Mouse (Mus musculus): ENCODE measurements around the gene Fmnl2. TPM values are rescaled to one million over a fixed set of nuclear protein-coding genes. Genes with fewer than 3 reads are reported as not detected.
A peak's percentile ranks its signal among the peaks of the same experiment; 100 is the strongest.

Gene Fmnl2
- polyA plus RNA-seq, 1 experiment from 2014 or later: 11.2 TPM

DNA sequence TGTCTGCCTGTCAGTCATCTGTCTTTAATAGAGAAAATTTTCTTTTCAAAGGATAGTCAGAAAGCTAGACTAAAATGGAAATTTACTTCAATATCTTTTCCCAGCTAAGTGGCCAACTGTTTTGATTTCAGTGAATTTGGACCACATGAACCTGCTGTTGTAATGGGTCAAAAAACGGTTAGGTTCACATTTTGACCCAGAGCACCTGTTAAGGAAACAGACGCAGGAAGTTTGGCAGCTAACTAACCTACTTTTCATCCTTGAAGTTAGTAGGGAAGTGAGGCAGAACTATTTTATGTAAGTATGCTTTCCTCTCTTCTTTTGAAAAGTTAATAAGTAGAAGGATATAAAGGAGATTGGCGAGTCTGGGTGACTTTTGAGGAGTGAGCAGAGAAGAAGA is 69.7 kb downstream of the Fmnl2 start:
- H3K9me3 ChIP-seq (ENCODE audit: control insufficient read depth, low read length): no peaks in the 10 kb centered on the region
- ATAC-seq (ENCODE audit: insufficient number of reproducible peaks, low FRiP score, low TSS enrichment, low read depth): no peak
- H3K4me1 ChIP-seq (ENCODE audit: control insufficient read depth, insufficient read depth, low read length): peaks cover 10% of the 10 kb centered on the region
- 39% methylated on average over 3 of the region's 3 CpGs for WGBS
- H3K27ac ChIP-seq (replicated peaks; ENCODE audit: low read depth, low read length): no peak overlapping the region
- H3K4me3 ChIP-seq (ENCODE audit: low read depth, low read length): no peak overlapping the region
- H3K27me3 ChIP-seq (ENCODE audit: control insufficient read depth, insufficient read depth, low read length): no peaks in the 10 kb centered on the region
- H3K9ac ChIP-seq (ENCODE audit: low read length): no peak overlapping the region
- no peaks in the 10 kb centered on the region for H3K36me3 ChIP-seq (ENCODE audit: control insufficient read depth, insufficient read depth, low read length)
- no peak overlapping the region for H3K4me2 ChIP-seq (ENCODE audit: low read depth, severe bottlenecking)
- no peak for DNase-seq (ENCODE audit: low spot score)

DNA sequence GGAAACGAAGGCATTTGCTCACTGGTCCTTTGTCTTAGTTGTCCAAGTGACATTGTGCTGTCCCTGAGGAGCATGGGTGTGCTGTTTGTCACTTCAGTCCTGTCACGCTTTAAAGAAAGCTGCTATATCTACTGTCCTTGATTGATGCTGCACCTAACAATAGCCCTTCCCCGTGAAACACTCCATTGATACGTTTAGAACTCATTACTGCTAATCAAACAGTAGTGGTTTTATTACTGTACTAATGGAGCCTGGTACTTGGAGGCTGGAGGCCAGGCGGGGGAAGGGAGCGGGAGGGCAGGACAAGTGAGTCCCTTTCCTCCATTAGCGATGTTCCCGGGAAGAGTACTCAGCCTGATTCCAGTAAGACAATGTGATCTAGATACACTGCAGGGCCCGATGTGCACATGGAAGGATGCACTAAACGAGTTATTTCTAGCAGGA is 70.2 kb downstream of the Fmnl2 start:
- Histone ChIP-seq H3K27me3 (ENCODE audit: control insufficient read depth, insufficient read depth, low read length) (no peaks in the 10 kb centered on the region), H3K4me3 (ENCODE audit: low read depth, low read length) (no peak overlapping the region), H3K9ac (ENCODE audit: low read length) (no peak overlapping the region), H3K36me3 (ENCODE audit: control insufficient read depth, insufficient read depth, low read length) (no peaks in the 10 kb centered on the region), H3K4me2 (ENCODE audit: low read depth, severe bottlenecking) (no peak overlapping the region), H3K27ac (replicated peaks; ENCODE audit: low read depth, low read length) (no peak overlapping the region), H3K4me1 (ENCODE audit: control insufficient read depth, insufficient read depth, low read length) (peaks cover 10% of the 10 kb centered on the region), H3K9me3 (ENCODE audit: control insufficient read depth, low read length) (no peaks in the 10 kb centered on the region)
- DNase-seq (ENCODE audit: low spot score) (no peak), ATAC-seq (ENCODE audit: insufficient number of reproducible peaks, low FRiP score, low TSS enrichment, low read depth) (no peak)
- WGBS: 27% methylated on average over 10 of the region's 10 CpGs

DNA sequence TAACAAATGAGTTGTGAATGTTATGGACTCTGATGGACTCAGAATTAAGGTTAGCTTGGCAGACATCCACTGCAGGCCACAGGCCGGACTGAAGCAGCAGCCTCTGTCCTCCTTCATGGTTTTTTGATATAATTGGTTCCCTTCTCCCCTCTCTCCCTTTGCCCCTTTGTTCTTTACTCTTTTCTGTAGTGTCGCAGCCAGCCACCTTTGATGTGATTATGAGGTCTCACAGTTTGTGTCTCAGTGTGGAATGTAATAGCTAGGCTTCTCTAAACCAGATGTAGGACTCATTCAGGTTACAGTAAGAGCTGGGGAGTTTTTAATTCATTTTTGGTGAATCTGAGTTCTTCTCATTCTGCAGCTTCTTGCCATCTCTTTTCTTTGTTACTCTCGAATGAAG is 70.7 kb downstream of the Fmnl2 start:
- Histone ChIP-seq H3K36me3 (ENCODE audit: control insufficient read depth, insufficient read depth, low read length) (no peaks in the 10 kb centered on the region), H3K4me2 (ENCODE audit: low read depth, severe bottlenecking) (no peak overlapping the region), H3K27me3 (ENCODE audit: control insufficient read depth, insufficient read depth, low read length) (no peaks in the 10 kb centered on the region), H3K9ac (ENCODE audit: low read length) (no peak overlapping the region), H3K4me3 (ENCODE audit: low read depth, low read length) (no peak overlapping the region), H3K9me3 (ENCODE audit: control insufficient read depth, low read length) (no peaks in the 10 kb centered on the region), H3K27ac (replicated peaks; ENCODE audit: low read depth, low read length) (no peak overlapping the region), H3K4me1 (ENCODE audit: control insufficient read depth, insufficient read depth, low read length) (peaks cover 10% of the 10 kb centered on the region)
- ATAC-seq (ENCODE audit: insufficient number of reproducible peaks, low FRiP score, low TSS enrichment, low read depth) (no peak), DNase-seq (ENCODE audit: low spot score) (no peak)
- 36% methylated on average over 3 of the region's 3 CpGs for WGBS

DNA sequence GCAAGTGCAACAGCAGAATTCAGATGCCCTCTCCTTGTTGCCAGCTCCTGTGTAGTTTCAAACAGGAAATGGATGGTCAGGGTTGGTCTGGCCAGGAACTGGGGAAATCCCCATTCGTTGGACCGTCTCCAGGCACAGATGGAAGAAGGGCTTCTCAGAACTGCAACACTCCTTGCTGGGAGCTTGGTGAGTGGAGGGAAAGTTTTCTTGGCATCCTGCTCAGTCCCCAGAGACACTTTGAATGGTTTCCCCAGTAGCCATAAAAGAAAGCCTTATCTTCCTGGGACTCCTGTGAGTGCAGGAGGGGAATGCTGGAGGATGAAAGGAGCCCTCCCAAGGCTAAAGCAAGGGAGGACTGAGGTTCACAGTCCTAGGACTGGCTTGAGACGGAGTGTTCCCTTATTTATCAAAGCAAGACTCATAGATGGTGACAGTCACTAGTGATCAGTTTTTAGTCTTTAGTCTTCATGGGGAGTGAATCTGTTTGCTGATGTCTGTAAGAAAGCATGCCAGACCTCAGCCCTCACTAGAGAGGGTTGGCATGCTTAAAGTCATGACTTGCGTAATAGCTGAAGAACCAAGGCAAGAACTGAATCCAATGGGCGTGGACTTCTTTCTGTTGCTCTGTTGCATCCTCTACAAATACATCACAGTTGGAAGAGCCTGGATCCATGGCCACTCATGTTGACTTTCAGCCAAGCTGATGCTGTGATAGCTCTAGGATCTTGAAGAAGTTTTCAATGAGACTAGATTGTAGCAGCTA is 72.6 kb downstream of the Fmnl2 start:
- no peaks in the 10 kb centered on the region for H3K27me3 ChIP-seq (ENCODE audit: control insufficient read depth, insufficient read depth, low read length)
- H3K9ac ChIP-seq (ENCODE audit: low read length): no peak overlapping the region
- no peak for DNase-seq (ENCODE audit: low spot score)
- H3K4me2 ChIP-seq (ENCODE audit: low read depth, severe bottlenecking): no peak overlapping the region
- H3K36me3 ChIP-seq (ENCODE audit: control insufficient read depth, insufficient read depth, low read length): no peaks in the 10 kb centered on the region
- peaks cover 10% of the 10 kb centered on the region for H3K4me1 ChIP-seq (ENCODE audit: control insufficient read depth, insufficient read depth, low read length)
- WGBS: 87% methylated on average over 5 of the region's 5 CpGs
- H3K4me3 ChIP-seq (ENCODE audit: low read depth, low read length): no peak overlapping the region
- no peak for ATAC-seq (ENCODE audit: insufficient number of reproducible peaks, low FRiP score, low TSS enrichment, low read depth)
- H3K9me3 ChIP-seq (ENCODE audit: control insufficient read depth, low read length): no peaks in the 10 kb centered on the region
- no peak overlapping the region for H3K27ac ChIP-seq (replicated peaks; ENCODE audit: low read depth, low read length)

DNA sequence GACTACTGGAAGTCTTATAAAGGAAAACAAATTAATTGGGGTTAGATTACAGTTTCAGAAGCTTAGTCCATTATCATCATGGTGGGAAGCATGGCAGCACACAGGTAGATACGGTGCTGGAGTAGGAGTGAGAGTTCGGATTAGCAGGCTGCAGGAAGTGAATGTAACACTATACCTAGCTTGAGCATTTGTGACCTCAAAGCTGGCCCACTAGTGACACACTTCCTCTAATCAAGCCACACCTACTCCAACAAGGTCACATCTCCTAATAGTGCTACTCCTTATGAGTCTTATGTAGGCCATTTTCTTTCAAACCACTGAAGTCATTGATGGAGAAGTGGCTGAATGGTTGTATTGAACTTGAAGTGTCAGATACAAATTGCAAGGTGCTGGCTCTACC is 73.7 kb downstream of the Fmnl2 start:
- no peaks in the 10 kb centered on the region for H3K36me3 ChIP-seq (ENCODE audit: control insufficient read depth, insufficient read depth, low read length)
- H3K4me3 ChIP-seq (ENCODE audit: low read depth, low read length): no peak overlapping the region
- no peak overlapping the region for H3K4me2 ChIP-seq (ENCODE audit: low read depth, severe bottlenecking)
- no peak overlapping the region for H3K27ac ChIP-seq (replicated peaks; ENCODE audit: low read depth, low read length)
- no peak for DNase-seq (ENCODE audit: low spot score)
- 83% methylated on average over 2 of the region's 2 CpGs for WGBS
- ATAC-seq (ENCODE audit: insufficient number of reproducible peaks, low FRiP score, low TSS enrichment, low read depth): no peak
- H3K4me1 ChIP-seq (ENCODE audit: control insufficient read depth, insufficient read depth, low read length): peaks cover 10% of the 10 kb centered on the region
- H3K9me3 ChIP-seq (ENCODE audit: control insufficient read depth, low read length): no peaks in the 10 kb centered on the region
- no peaks in the 10 kb centered on the region for H3K27me3 ChIP-seq (ENCODE audit: control insufficient read depth, insufficient read depth, low read length)
- H3K9ac ChIP-seq (ENCODE audit: low read length): no peak overlapping the region

- Histone ChIP-seq H3K27me3 (ENCODE audit: control insufficient read depth, insufficient read depth, low read length) (no peaks in the 10 kb centered on the region), H3K27ac (replicated peaks; ENCODE audit: low read depth, low read length) (no peak overlapping the region), H3K9me3 (ENCODE audit: control insufficient read depth, low read length) (no peaks in the 10 kb centered on the region), H3K36me3 (ENCODE audit: control insufficient read depth, insufficient read depth, low read length) (no peaks in the 10 kb centered on the region), H3K4me2 (ENCODE audit: low read depth, severe bottlenecking) (no peak overlapping the region), H3K9ac (ENCODE audit: low read length) (no peak overlapping the region), H3K4me1 (ENCODE audit: control insufficient read depth, insufficient read depth, low read length) (peaks cover 16% of the 10 kb centered on the region), H3K4me3 (ENCODE audit: low read depth, low read length) (no peak overlapping the region)
- DNase-seq (ENCODE audit: low spot score) (no peak), ATAC-seq (ENCODE audit: insufficient number of reproducible peaks, low FRiP score, low TSS enrichment, low read depth) (no peak)
- 59% methylated on average over 6 of the region's 6 CpGs for WGBS
Measured at GRCm38 (mm10) chr2:52935906-52936305, 78.2 kb downstream of the Fmnl2 start.

DNA sequence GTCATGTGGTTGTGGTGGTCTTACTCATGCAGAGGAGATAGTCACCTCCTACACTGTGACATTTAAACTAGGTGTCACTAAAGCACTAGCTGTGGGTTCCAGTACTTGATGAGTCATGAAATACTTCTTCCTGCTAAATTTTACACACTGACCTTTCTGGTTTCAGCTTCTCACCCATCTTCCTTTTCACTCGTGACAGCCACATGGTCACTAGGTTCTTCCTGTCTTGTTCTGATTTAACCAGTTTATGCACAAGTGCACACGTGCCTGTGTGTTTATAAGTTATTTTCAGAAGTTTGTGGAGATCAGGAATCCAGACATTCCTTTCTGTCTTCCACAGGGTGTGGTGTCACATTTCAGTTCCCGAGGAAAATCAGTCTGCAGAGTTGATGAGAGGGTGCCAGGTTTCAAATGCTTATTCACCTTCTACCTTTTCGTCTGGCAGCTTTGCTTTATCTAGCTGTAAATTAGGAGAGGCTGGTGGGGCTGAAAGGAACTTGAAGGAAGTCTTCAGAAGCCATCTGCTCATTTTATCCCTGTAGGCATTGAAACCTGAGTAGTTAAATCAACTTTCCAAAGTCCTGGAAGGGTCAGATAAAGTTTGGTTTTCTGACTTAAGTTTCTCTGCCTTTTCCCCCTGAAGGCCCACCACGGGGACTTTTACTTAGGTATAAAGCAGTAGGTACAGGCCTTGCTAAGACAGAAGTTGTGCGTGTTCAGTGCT is 80.9 kb downstream of the Fmnl2 start:
- no peak overlapping the region for H3K9ac ChIP-seq (ENCODE audit: low read length)
- no peaks in the 10 kb centered on the region for H3K36me3 ChIP-seq (ENCODE audit: control insufficient read depth, insufficient read depth, low read length)
- 9% methylated on average over 6 of the region's 6 CpGs for WGBS
- no peak for DNase-seq (ENCODE audit: low spot score)
- no peak overlapping the region for H3K4me3 ChIP-seq (ENCODE audit: low read depth, low read length)
- H3K4me1 ChIP-seq (ENCODE audit: control insufficient read depth, insufficient read depth, low read length): peaks cover 16% of the 10 kb centered on the region
- H3K27ac ChIP-seq (replicated peaks; ENCODE audit: low read depth, low read length): no peak overlapping the region
- H3K27me3 ChIP-seq (ENCODE audit: control insufficient read depth, insufficient read depth, low read length): no peaks in the 10 kb centered on the region
- ATAC-seq (ENCODE audit: insufficient number of reproducible peaks, low FRiP score, low TSS enrichment, low read depth): 0 out of 2 replicates have a peak, but pooled peaks have one; percentile 46
- H3K9me3 ChIP-seq (ENCODE audit: control insufficient read depth, low read length): no peaks in the 10 kb centered on the region
- H3K4me2 ChIP-seq (ENCODE audit: low read depth, severe bottlenecking): no peak overlapping the region

DNA sequence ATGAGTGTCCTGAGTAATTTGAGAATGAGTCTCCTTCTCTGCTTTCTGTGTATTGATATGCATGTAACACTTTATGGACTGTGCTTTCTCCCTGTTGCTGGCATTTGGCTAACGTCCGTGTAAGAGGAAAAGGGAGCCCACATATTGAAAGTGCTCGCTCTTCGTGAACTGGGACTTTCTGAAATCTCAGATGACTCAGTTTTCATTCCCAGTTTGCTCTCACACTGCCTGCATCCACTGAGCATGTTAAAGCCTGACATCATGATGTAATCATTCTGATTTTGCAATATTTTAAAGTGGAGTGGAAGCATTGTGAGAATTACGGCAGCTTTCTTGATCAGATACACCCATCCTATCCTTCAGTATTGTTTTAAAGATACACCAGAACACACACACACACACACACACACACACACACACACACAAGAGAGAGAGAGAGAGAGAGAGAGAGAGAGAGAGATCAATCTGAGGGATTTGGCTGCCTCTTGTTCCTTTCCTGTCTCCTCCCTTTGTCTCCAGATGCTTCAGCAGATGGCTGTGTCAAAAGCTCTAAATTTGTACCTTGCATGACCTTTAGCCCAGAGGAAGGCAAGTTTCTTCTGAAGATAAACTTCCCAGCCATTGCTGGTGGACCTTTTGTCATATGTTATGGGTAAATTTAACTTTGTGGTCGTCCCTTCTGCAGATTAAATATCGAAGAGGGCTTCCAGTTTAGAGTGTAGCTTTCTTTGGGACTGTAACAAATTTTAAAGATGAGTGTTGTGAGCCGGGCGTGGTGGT is 86.2 kb downstream of the Fmnl2 start:
- ATAC-seq (ENCODE audit: insufficient number of reproducible peaks, low FRiP score, low TSS enrichment, low read depth): no peak
- no peaks in the 10 kb centered on the region for H3K9me3 ChIP-seq (ENCODE audit: control insufficient read depth, low read length)
- no peaks in the 10 kb centered on the region for H3K36me3 ChIP-seq (ENCODE audit: control insufficient read depth, insufficient read depth, low read length)
- H3K27ac ChIP-seq (replicated peaks; ENCODE audit: low read depth, low read length): no peak overlapping the region
- H3K4me3 ChIP-seq (ENCODE audit: low read depth, low read length): no peak overlapping the region
- no peaks in the 10 kb centered on the region for H3K27me3 ChIP-seq (ENCODE audit: control insufficient read depth, insufficient read depth, low read length)
- H3K9ac ChIP-seq (ENCODE audit: low read length): no peak overlapping the region
- no peak overlapping the region for H3K4me2 ChIP-seq (ENCODE audit: low read depth, severe bottlenecking)
- no peak for DNase-seq (ENCODE audit: low spot score)
- 82% methylated on average over 9 of the region's 9 CpGs for WGBS
- H3K4me1 ChIP-seq (ENCODE audit: control insufficient read depth, insufficient read depth, low read length): peaks cover 16% of the 10 kb centered on the region

Measured in limb, embryonic 11.5 days (tissue).